Mouse (Mus musculus): ENCODE data around the gene Pip5k1b.

Gene Pip5k1b

DNA sequence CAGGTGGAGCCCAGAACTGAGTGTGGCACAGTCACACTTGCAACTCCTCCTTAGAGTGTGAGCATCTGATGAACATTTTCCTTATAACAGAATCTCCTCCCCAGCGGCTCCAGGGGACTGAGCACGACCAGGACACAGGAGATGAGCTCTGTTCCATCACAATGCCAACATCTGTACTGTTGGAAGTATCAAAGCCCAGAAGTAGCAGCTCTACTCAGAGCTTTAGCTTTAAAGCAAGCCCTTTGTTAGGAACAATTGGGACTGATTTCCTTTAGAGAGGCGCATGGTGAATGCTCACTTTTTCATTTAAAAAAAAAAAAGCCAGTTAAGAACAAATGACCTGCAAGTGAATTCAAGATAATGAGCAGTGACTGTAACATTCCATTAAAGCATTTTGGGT, 63.8 kb downstream of the Pip5k1b start:
- in situ Hi-C loops (cut with MboI; ENCODE audit: low pct_unique_long_range_greater_than_20kb in 1 of 2, low sequenced_read_pairs in 2 of 2, unreplicated experiment in 1 of 2) = no loop called here

DNA sequence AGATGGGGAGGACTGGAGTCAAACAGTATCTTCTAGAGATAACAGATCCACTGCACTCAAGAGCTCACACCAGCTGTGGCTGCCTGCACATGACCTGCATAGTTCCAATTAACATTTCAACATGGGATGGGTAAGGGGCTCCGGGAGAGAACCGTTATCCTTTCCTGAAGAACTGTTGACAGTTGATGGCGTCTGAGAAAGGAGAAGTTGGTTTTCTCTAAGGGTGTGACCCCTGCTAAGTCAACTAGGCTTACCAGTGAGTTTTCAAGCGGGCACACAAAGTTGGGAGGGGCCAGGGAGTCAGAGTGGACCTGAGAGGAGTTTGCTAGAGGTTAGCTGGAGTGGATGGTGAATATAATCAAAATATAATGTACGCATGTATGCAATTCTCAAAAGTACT, 65.4 kb downstream of the Pip5k1b start:
- in situ Hi-C loops (cut with MboI; ENCODE audit: low pct_unique_long_range_greater_than_20kb in 1 of 2, low sequenced_read_pairs in 2 of 2, unreplicated experiment in 1 of 2) = no loop called here

DNA sequence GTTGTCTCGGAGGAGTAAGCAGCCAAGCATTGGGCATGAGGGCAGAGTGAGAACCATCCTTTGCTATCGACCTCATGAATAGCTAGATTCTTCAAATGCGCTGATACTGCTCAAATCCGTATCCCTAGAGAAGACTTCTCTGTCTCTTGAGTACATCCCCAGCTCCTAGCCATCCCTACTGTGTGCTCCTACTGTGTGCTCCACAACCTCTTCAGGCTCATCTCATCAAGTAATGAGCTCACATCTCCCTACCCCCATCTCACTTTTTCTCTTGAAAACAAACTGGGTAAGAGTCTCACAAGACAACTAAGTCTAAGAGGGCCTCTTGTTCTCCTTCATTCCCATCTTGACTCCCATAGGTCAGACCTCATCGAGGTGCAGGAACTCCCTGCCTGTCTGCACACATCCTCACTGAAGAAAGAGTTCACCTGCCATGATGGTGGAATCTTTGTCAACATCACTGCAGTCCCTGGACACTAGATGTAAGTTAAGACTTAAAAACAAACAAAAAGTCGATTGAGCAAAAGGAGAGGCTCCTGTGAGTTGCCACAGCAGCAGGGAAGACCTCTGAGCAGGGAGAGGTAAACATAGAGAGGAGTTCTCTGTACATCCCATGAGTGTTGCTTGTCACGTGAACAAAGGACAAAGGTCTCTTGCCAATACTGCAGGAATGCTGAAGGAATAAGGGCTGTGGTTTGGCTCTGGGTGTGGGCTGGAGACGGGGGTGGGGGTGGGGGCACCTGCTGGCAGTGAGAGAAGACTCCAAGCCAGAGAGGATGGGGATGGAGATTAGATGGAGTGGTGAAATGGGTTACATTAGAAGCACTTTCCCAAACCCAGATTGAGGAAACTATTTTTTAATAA, 69.0 kb downstream of the Pip5k1b start:
- in situ Hi-C loops (cut with MboI; ENCODE audit: low pct_unique_long_range_greater_than_20kb in 1 of 2, low sequenced_read_pairs in 2 of 2, unreplicated experiment in 1 of 2) = no loop called here

DNA sequence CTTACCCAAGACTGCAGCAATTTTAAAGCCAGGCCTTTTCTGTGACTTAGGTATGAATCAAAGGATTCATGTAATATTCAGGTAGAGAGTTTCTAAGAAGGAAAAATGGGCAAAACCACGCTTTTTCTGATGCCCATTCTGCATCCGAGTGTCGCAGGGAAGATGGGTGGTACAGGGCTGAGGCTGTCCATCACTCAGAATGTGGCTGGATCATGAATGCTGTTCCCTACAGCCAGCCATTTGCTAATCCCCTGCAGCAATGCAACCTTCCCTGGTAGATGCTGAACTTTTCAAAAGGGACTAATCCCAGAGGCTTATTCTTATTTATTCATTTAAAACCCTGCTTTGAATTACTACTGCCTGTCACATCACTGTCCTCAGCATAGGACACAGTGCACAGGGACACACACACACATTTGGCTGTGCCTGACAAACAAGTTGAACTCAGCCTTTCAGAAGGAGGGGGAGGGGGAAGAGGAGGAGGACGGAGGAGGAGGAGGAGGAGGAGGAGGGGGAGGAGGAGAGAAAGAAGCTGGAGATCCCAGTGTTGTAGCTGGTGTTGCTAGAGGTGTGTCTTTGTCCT, 71.0 kb downstream of the Pip5k1b start:
- in situ Hi-C loops (cut with MboI; ENCODE audit: low pct_unique_long_range_greater_than_20kb in 1 of 2, low sequenced_read_pairs in 2 of 2, unreplicated experiment in 1 of 2) = no loop called here

DNA sequence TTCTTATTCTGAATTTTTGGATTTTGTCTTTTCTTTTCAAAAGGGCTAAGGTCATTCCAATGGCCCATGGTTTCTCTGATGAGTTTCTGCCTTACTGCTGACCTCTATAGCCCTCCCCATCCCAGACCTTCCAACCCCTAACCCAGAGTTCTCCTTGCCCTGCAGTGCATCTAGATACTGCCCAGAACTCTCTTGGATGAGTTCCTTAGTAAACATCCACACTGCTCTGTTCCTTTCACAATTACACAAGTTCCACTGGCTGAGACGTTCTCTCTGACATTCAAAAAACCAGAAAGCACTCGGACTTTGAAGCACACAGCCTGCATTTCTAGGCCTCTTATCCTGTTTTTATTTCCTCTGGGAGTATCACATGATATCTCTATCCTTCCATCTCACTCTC, 74.8 kb downstream of the Pip5k1b start:
- in situ Hi-C loops (cut with MboI; ENCODE audit: low pct_unique_long_range_greater_than_20kb in 1 of 2, low sequenced_read_pairs in 2 of 2, unreplicated experiment in 1 of 2) = no loop called here

DNA sequence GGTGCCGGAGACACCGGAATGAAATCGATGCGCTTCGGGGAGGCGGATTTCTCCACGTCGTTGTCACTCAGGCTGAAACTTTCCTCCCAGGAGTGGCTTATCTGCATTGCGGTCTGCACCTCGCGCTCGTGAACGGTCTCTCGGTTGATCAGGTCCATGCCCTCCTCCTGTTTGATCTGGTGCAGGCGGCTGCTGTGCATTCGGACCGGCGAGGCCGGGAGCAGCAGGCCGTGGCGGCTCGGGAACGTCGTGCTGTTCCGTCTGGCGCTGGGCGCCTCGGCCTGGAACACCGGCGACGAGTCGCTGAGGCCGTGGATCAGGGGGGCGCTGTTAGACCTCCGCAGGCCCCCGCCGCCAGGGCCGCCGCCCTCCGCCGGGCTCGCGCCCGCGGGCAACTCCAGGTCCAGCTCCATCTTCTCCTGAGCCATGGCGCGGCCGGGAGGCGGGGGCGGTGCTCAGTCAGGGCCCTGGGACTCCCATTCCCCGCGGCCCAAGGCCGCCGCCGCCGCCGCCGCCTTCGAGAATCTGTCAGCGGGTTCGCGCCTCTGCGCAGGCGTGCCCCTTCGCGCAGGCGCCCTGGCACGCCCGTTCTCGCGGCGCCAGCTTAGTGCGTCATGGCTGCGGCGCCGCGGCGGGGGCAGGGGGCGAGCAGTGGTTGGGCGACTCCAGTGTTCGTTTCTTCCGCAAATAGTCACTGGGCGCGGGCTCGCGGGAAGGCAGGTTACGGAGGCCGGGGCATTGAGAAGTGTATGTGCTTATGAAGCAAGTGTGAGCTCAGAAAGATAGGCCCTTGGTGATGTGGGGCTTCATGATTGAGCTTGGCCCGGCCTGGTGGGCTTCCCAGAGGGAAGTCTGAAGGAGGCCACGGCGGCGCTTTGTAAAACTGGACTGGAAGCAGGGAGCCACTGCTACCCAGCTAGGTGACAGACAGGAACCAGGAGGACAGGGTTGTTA, 78.5 kb downstream of the Pip5k1b start, which contains the start of gene Fam122a:
Gene Fam122a (minus strand): TSS at position 428 of the 954 bp plus-strand sequence.
- in situ Hi-C loops (cut with MboI; ENCODE audit: low pct_unique_long_range_greater_than_20kb in 1 of 2, low sequenced_read_pairs in 2 of 2, unreplicated experiment in 1 of 2) = no loop called here

DNA sequence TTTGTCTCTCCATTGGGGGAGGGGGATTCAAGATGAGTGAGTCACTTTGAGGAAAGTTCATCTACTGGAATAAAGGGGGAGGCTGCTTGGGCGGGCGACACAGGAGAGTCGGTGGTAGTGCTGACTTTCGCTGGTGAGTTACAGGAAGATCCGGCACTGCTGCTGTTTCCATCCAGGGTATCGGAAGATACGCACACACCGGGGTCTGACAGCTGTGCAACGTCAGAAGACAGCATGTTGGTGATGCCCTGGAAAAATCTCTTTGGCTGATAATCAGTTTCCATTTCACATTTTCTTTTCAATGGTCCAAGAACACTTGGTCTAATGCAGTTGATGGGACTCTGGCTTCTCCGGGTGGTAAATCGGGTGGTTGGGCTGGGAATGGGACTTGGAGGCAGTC, 79.2 kb downstream of the Pip5k1b start:
- in situ Hi-C loops (cut with MboI; ENCODE audit: low pct_unique_long_range_greater_than_20kb in 1 of 2, low sequenced_read_pairs in 2 of 2, unreplicated experiment in 1 of 2) = no loop called here

DNA sequence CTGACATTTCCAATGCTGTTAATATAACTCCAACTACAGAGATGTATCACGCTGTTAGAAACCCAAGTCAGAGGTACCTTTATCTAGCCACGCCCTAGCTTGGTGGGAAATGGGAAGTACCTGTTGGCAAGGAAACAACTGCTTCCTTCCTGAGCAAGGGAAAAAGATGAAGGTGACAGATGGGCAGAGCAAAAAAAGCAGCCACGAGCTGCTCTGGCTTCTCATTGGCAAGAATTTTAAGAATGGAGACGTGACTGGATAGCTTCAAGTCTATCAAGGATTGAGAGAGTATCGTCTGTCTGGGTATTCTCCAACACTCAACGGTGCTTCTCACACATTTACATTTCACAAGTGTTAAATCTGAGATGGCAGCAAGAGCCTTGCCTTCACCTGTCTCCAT, 80.4 kb downstream of the Pip5k1b start:
- in situ Hi-C loops (cut with MboI; ENCODE audit: low pct_unique_long_range_greater_than_20kb in 1 of 2, low sequenced_read_pairs in 2 of 2, unreplicated experiment in 1 of 2) = no loop called here

DNA sequence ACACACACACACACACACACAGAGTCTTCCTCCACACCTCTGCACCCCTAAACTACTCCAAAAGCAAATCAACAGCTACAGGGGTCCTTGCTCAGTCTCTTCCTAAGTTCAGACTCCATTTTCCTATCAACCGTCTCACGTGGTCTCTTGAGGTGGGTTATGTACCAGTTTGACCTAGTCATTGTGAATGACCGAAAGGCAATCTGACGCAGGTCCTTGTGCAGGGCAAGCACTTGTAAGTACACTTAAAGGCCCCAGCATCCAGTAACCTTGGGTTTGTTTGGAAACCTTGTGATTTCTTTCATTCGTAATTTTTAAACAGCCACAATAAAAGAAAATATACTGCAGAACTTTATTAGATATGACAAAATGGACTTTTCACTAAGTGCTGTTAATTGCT, 83.2 kb downstream of the Pip5k1b start:
- in situ Hi-C loops (cut with MboI; ENCODE audit: low pct_unique_long_range_greater_than_20kb in 1 of 2, low sequenced_read_pairs in 2 of 2, unreplicated experiment in 1 of 2) = no loop called here

DNA sequence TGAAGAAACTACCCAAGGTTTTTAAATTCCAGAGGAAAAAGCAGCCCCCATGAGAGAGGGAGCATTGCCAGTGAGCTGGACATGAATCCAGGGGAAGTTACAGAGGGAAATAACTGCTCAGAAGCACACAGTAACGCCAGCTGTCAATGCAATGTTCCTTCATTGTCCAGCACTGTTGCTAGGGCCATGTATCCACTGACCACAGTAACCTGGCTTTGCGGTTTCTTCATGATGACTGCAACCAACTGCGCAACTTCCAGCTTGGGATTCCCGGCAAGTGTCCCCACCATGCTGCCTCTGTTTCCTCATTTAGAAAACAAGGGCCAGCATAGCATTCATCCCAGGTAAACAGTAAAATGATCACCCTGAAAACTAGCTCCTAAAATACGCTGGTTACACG, 84.1 kb downstream of the Pip5k1b start:
- in situ Hi-C loops (cut with MboI; ENCODE audit: low pct_unique_long_range_greater_than_20kb in 1 of 2, low sequenced_read_pairs in 2 of 2, unreplicated experiment in 1 of 2) = no loop called here

DNA sequence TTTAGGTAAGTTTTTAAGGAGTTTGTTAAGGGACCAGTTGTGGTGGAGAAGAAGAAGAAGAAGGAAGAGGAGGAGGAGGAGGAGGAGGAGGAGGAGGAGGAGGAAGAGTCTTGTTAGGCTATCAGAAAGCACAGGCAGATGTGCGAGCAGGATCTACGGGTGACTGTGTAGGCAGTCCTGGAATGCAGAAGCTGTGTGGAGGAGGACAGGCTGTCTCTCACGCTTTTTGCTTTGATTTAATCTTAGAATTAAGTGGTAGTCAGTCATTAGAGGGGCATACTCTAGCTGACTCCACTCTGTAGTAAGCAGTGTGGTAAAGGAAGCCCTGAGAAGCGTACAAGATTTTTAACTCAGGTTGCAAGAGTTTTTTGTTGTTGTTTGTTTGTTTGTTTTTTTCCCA, 86.5 kb downstream of the Pip5k1b start:
- in situ Hi-C loops (cut with MboI; ENCODE audit: low pct_unique_long_range_greater_than_20kb in 1 of 2, low sequenced_read_pairs in 2 of 2, unreplicated experiment in 1 of 2) = no loop called here

DNA sequence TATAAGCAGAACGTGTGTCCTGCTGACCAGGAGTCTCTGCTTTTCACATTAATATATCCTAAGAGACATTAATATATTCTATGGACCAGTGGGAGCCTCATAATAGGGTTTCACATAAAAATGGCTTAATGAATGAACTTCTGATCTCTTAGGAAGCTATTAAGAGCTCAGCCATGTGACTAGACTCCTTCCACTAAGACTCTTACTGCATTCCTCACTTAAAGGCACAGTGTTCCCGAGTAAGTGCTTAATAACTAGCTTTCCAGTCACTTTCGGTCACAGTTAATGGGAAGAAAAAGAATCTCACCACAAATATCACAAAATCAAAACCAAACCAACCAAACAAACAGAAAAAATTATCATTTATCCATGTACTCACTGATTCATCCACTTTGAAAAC, 87.1 kb downstream of the Pip5k1b start:
- in situ Hi-C loops (cut with MboI; ENCODE audit: low pct_unique_long_range_greater_than_20kb in 1 of 2, low sequenced_read_pairs in 2 of 2, unreplicated experiment in 1 of 2) = no loop called here

DNA sequence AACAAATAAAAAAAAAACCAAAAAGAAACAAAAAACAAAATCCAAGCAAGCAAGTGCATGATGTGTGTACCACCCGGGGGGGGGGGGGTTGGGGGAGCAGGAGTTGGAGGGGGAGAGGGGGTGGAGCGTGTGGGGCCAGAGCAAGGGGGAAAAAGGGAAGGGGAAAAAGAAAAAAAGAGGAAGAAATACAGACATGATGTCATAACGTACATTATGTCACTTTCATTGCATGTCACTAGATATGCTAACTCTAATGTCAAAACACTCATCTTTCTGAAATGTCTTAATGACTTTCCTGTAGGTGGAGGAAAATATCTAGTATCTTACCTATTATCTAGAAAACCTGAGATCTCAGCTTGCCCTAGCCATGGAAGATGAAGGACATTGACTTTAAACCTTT, 92.7 kb downstream of the Pip5k1b start:
- in situ Hi-C loops (cut with MboI; ENCODE audit: low pct_unique_long_range_greater_than_20kb in 1 of 2, low sequenced_read_pairs in 2 of 2, unreplicated experiment in 1 of 2) = no loop called here

DNA sequence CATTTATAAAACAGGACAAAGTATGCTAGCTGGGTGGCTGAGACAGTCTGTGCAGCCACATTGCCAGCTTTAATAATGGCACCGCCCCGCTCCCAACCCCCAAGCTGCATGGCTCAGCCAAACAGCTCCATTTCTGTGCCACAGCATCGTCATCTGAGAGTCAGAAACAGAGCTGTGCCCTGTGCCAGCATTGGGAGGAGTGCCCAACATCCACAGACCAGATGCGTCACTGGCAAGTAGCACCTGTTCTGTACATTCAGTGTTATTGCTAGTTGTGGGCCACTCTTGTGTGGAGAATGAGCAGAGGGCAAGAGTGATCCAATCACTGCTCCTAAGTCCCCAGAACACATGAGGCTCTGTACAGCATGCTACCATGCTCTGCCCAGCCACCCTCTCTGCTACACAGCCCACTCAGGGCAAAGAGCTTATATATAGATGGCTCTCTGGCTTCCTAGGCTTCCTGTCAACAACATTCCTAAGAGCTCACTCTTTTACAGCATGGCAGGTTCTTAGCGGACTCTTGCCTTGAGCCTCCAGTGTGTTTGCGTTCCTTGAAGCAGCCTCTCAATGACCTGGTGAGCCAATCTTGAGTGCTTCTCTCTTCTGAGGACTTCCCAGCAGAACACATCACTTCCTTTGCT, 99.0 kb downstream of the Pip5k1b start:
- in situ Hi-C loops (cut with MboI; ENCODE audit: low pct_unique_long_range_greater_than_20kb in 1 of 2, low sequenced_read_pairs in 2 of 2, unreplicated experiment in 1 of 2) = no loop called here

DNA sequence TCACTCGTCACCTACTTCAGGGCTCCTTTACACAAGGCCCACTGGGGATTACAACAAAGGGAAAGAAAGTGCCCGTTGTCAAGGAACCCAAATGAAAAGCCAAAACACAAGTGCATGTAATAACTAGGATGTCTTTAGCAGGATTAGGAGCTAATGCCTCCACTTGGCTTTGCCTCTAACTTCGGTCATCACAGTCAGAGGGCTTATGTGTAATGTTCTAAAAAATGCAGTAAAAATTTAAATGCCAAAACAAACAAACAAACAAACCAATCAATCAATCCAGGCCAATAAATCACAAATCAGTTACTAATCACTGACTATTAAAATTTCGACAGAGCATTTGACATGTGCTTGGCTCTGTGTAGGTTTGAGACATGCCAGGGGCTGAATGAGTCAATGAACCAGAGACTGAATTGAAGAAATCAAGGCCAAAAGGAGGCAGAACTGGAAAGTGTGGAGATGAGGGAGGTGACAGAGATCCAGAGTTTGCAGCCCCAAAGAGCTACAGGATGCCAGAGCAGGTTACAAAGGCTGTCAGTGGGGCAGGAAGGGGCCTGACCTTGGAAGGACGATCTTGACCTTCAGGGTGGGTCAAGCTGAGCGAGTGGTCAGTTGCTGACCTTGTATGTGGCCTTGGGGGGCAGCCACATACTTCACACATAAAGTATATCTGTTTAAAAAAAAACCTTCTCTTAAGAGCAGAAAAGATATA, 100.3 kb downstream of the Pip5k1b start:
- in situ Hi-C loops (cut with MboI; ENCODE audit: low pct_unique_long_range_greater_than_20kb in 1 of 2, low sequenced_read_pairs in 2 of 2, unreplicated experiment in 1 of 2) = no loop called here

DNA sequence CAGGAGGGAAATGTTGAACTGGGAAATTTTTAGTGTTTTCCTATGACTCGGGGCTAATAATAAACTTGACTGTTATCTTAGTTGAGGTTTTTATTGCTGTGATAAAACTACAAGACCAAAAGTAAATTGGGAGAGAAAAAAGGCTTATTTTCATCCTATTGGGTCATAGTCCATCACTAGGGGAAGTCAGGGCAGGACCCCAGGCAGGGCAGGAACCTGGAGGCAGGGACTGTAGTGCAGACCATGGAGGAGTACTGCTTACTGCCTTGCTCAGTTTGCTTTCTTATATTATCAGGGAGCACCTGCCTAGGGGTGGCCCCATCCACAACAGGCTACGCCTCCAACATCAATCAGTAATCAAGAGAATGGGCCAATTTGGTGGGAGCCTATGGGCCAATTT, 101.2 kb downstream of the Pip5k1b start:
- in situ Hi-C loops (cut with MboI; ENCODE audit: low pct_unique_long_range_greater_than_20kb in 1 of 2, low sequenced_read_pairs in 2 of 2, unreplicated experiment in 1 of 2) = no loop called here

DNA sequence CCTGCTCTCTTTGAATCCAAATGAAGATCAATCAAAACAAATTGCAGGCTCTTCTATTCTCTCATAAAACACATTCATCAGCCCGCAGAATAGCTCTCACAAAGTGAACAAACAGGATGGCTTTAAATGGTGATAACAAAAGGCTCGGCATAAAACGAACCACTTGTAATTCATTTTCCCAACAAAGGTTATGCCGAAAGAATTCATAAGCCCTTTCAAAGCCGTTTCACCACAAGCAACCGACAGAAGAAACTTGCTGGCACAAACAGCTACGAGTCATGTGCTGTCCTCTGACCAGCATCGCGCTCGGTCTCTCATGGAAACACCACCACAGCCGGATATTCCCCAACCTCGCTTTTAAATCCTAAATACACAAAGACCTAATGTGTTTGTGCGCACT, 102.3 kb downstream of the Pip5k1b start:
- in situ Hi-C loops (cut with MboI; ENCODE audit: low pct_unique_long_range_greater_than_20kb in 1 of 2, low sequenced_read_pairs in 2 of 2, unreplicated experiment in 1 of 2) = no loop called here

DNA sequence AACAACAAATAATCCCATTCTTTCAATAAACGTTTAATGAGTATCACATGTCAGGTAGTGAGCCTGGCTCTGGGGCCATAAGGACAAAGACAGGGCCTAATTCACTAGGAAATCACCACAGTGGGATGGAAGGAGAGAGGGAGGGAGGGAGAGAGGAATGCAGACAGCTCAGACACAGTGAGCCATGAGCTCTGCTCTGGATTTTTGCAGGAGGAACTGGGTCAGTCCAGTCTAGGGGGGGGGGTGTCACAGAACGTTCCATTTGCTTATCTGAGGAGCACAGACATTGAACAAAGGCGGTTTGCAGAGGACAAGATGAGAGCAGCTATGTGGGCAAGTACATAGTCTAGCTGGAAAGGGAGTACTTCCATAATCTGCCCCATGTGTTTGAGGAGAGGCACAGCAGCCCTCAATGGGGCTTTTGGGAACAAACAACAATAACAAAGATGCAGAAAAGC, 103.2 kb downstream of the Pip5k1b start:
- in situ Hi-C loops (cut with MboI; ENCODE audit: low pct_unique_long_range_greater_than_20kb in 1 of 2, low sequenced_read_pairs in 2 of 2, unreplicated experiment in 1 of 2) = no loop called here
